Mouse (Mus musculus): Measurements from ENCODE around the gene Myo18b.

DNA sequence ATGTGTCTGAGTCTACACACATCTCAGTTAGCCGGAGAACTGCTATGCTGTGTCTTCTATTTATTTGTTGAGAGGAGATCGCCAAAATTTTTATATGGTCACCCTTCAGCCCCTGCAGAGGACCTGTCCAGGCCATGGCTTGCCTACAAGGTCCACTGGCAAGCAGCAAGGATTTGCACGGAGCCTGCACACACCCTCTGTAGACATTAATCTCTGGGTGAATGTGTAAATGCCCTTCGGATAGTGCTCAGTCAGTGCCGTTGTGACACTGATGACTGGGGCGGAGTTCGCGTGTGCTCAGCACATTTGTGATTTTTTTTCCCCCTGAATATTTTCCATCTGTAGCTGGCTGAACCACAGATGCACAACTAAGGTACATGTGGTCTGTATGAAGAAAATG, 28.6 kb upstream of the Myo18b start:
- no peak for TF ChIP-seq CTCF (IDR thresholded peaks at IDR 0.05; ENCODE audit: control insufficient read depth, insufficient read depth, low read length)
- TF ChIP-seq POLR2A (IDR thresholded peaks at IDR 0.05; ENCODE audit: borderline replicate concordance, control insufficient read depth, low read depth, low read length): no peak
